Mouse (Mus musculus) mouse trophoblast stem cell (cell line): ENCODE measurements around the gene Chst8.

Source experiments
- in situ Hi-C, 2 experiments: fragments of 300-500 bp; cut with MseI, MboI; formaldehyde crosslinking; loops; 2 replicates in 1 of 2; 3 replicates in 1 of 2; pipeline ENCODE4 v1.15.1; 2025

Chst8 gene

DNA sequence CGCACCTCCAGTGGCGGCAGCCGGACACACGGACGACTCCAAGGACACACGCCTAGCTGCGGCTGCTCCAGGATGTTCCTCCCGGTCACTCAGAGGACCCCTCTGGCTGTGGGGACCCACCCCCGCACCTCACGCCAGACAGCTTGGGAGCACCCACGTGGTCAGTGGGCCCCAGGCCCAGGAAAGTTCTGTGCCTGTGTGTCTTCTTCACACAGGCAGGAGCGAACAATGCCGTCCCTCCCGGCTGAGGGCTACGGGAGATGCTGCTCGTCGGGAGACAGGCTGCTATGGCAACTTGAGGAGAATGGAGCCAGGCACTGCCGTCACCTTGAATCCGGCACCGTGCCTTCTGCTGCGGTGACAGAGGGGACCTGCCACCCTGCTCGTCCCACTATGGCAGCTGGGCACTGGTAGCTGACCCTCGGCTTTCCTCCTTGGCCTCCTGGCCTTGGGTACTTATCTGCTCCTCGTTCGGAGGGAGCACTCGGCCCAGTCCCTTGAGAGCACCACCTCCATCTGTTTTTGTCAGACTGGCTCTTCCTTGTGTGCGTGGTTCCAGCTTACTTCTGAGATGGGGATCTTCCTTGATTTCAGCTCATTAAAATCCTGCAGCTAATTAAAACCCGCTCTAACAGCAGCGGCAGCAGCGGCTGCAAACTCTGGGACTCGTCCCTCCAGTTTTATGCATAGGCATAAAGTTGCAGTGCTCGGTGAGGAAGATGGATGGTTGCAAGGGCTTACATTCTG, 59.2 kb downstream of the Chst8 start:
- in situ Hi-C loops: no loop called here

- in situ Hi-C loops: no loop called here
These were observed 60.3 kb downstream of the Chst8 start for GRCm38 (mm10) chr7:34752151-34752762.

- in situ Hi-C loops: no loop called here
These were observed 62.2 kb downstream of the Chst8 start for GRCm38 (mm10) chr7:34750350-34750749.

DNA sequence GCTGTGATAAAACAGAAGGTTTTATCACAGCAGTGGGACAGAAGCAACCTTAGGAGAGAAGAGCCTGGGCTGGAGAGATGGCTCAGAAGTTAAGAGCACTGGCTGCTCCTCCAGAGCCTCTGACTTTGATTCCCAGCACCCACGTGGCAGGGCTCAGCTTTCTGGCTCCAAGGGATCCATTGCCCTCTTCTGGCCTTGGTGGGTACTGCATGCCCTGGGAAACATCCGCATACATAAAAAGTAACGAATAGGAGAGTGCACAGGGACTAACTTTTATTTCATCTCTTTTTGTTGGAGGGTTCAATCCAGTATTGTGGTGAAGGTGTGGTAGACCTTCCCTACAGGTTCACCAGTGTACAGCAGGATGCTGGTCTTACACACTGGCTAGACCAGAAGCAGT, 62.8 kb downstream of the Chst8 start:
- in situ Hi-C loops: loop anchor here in 1 of 2 experiments (10.0 kb wide), 1 partner anchor 75 kb away; no protein-coding TSS in a partner anchor

DNA sequence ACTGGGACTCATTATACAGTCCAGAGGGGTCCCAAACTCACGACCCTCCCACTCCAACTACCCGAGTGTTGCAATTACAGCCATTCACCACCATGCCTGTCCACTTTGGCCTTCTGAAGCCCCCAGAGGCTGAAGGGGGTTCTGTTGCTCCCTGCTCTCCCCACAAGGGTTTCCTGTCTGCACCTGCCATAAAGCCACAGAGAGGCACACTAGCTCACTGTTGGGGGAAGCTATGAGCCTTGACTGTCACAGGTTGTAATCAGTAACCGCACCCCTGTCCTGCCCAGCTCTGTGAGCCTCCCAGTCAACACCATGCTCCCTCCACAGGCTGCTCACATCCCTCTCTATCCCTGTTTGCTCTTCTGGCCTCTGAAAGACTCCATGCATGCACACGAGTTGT, 64.0 kb downstream of the Chst8 start:
- in situ Hi-C loops: loop anchor here in 1 of 2 experiments (10.0 kb wide), 1 partner anchor 74 kb away; no protein-coding TSS in a partner anchor

DNA sequence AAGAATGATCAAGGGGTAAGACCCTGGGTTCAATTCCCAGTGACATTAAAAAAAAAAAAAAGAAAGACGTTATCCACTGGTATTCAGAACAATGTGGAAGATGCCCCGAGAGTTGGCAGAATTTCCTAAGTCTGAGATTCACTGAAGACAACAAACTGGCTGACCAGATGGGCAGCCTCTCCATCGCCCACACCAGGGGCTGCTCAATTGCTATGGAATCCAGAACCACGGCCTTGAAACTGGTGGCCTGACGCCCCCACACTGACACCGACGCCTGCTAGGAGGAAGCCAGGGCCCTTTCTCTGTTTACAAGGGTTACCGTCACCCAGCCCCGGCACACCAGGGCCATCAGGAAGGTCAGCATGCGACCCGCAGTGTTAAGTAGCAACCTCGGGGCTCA, 64.8 kb downstream of the Chst8 start:
- in situ Hi-C loops: loop anchor here in 1 of 2 experiments (10.0 kb wide), 1 partner anchor 73 kb away; no protein-coding TSS in a partner anchor

- in situ Hi-C loops: loop anchor here in 1 of 2 experiments (10.0 kb wide), 1 partner anchor 72 kb away; no protein-coding TSS in a partner anchor
These were observed 65.9 kb downstream of the Chst8 start for GRCm38 (mm10) chr7:34746586-34746985.

- in situ Hi-C loops: loop anchor here in 1 of 2 experiments (10.0 kb wide), 1 partner anchor 71 kb away; no protein-coding TSS in a partner anchor
These were observed 66.3 kb downstream of the Chst8 start for GRCm38 (mm10) chr7:34746165-34746564.

DNA sequence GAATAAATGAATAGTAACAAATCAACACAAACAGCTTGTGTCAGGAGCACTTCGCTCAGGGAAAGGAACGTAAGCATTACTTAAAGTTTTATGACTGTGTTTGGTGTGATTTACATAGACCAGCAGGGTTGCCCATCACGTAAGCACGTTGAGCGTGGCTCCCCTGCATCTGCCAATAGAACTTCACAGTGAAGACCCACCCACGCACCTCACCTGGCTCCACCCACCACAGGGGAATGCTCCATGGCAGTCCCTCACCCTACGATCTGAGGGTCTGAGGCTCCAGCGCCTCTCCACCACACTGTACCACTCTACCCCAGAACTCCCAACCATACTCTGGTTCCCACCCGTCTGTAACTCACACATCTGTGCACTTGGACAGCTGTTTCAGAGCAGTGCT, 67.1 kb downstream of the Chst8 start:
- in situ Hi-C loops: loop anchor here in 1 of 2 experiments (10.0 kb wide), 1 partner anchor 71 kb away; no protein-coding TSS in a partner anchor

DNA sequence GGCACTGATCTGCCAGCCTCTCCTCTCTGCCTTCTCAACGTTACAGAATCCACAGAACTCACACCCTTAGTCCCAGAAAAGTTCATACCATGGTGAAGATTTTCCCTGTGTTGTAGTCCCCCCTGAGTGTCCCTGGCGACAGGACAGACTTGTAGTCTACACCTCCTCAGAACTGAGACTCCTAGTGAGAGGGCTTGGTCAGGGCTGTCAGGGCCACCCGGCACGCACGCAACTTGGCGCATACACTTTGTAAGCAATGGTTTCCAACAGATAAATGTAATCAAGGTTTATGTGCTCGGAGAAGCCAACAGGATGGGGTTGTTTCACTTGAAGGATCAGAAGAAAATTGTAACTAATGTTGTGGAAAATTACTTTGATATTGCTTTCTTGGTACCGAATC, 67.5 kb downstream of the Chst8 start:
- in situ Hi-C loops: loop anchor here in 1 of 2 experiments (10.0 kb wide), 1 partner anchor 70 kb away; no protein-coding TSS in a partner anchor

GRCm38 (mm10) chr7:34743411-34744085, 69.0 kb downstream of the Chst8 start:
- in situ Hi-C loops: loop anchor here in 1 of 2 experiments (10.0 kb wide), 1 partner anchor 69 kb away; no protein-coding TSS in a partner anchor

GRCm38 (mm10) chr7:34739371-34739770, 73.1 kb downstream of the Chst8 start:
- in situ Hi-C loops: no loop called here

- in situ Hi-C loops: no loop called here
These were observed 75.3 kb downstream of the Chst8 start for GRCm38 (mm10) chr7:34737206-34737605.

- in situ Hi-C loops: no loop called here
These were observed 78.2 kb downstream of the Chst8 start for GRCm38 (mm10) chr7:34734348-34734747.

GRCm38 (mm10) chr7:34728931-34729330, 83.6 kb downstream of the Chst8 start:
- in situ Hi-C loops: no loop called here

DNA sequence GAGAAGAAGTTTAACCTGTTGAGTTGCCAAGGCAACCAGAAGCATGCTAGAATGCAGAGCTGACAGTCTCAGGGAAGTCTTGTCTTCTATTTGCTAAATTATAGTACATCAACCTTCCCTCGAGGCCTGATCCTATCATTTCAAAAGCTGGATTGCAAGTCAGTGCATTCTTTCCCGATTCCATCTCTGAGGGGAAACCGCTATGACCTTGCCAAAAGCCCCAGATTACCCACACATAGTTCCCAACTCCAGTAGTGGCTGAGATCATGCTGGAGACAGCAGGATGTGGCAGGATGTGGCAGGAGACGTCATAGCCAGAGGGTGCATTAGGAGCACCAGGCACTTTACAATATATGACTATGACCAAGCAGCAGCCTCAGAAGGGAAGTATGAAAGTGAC, 87.3 kb downstream of the Chst8 start:
- in situ Hi-C loops: no loop called here

- in situ Hi-C loops: no loop called here
These were observed 89.8 kb downstream of the Chst8 start for GRCm38 (mm10) chr7:34722551-34723230.

- in situ Hi-C loops: no loop called here
These were observed 90.4 kb downstream of the Chst8 start for GRCm38 (mm10) chr7:34722151-34722550.

- in situ Hi-C loops: no loop called here
These were observed 90.9 kb downstream of the Chst8 start for GRCm38 (mm10) chr7:34721650-34722048.

- in situ Hi-C loops: no loop called here
These were observed 91.4 kb downstream of the Chst8 start for GRCm38 (mm10) chr7:34720882-34721649.

GRCm38 (mm10) chr7:34719599-34719998, 92.9 kb downstream of the Chst8 start:
- in situ Hi-C loops: loop anchor here in 1 of 2 experiments (5.0 kb wide), 1 partner anchor 42 kb away; no protein-coding TSS in a partner anchor
